Mouse (Mus musculus) midbrain, embryonic 15.5 days (tissue): ENCODE results near the gene Clptm1l. TPM values are rescaled to one million over a fixed set of nuclear protein-coding genes. Genes with fewer than 3 reads are reported as not detected.

Experiments used
- polyA plus RNA-seq: library from polyadenylated mRNA; unstranded; fragments of >200 nt; fragmentation: Nextera tagmentation; extraction: Ambion mirVana; gene quantifications from 2 replicates; pipeline ENCODE4 v1.2.1, GENCODE M21; 2015

The Clptm1l gene
- polyA plus RNA-seq, 1 experiment from 2014 or later: 143 TPM

Other genes starting within 250 kb of the Clptm1l start
- gene Lpcat1, start 136.8 kb upstream of the Clptm1l start, polyA plus RNA-seq: 64.4 and 66.7 TPM in 2 replicates
- 10.9 and 13.3 TPM in 2 replicates for gene Slc6a3, start 67.3 kb upstream of the Clptm1l start, polyA plus RNA-seq
- 7.9 and 8.3 TPM in 2 replicates for gene Tert, start 22.9 kb downstream of the Clptm1l start, polyA plus RNA-seq
- not detected in 2 replicates for gene Slc6a18, start 74.0 kb downstream of the Clptm1l start, polyA plus RNA-seq
- gene Slc6a19, start 100.9 kb downstream of the Clptm1l start, polyA plus RNA-seq: 0.23 and 0.32 TPM in 2 replicates
- gene Slc12a7, start 129.1 kb downstream of the Clptm1l start, polyA plus RNA-seq: 9.5 and 9.8 TPM in 2 replicates
- gene Nkd2, start 243.6 kb downstream of the Clptm1l start, polyA plus RNA-seq: 16.7 and 16.9 TPM in 2 replicates